Mouse (Mus musculus): ENCODE data around the gene Cbwd1.

GRCm38 (mm10) chr19:24983050-24983449 is 21.6 kb upstream of the Cbwd1 start:
- TF ChIP-seq GATA1 (IDR thresholded peaks at IDR 0.05; ENCODE audit: low read length) (no peak), TAL1 (IDR thresholded peaks at IDR 0.05; ENCODE audit: low read length) (no peak)

Measured in erythroblast, embryonic 14.5 days (primary cell).